Mouse (Mus musculus): Measurements from ENCODE around the gene C1galt1c1. TPM values are rescaled to one million over a fixed set of nuclear protein-coding genes. Genes with fewer than 3 reads are reported as not detected.

The C1galt1c1 gene
- 89.1 TPM for polyA plus RNA-seq (2014; fragmentation: Illumina TruSeq; extraction: RNeasy Lipid Tissue Mini Kit (QIAGEN cat#74804))

DNA sequence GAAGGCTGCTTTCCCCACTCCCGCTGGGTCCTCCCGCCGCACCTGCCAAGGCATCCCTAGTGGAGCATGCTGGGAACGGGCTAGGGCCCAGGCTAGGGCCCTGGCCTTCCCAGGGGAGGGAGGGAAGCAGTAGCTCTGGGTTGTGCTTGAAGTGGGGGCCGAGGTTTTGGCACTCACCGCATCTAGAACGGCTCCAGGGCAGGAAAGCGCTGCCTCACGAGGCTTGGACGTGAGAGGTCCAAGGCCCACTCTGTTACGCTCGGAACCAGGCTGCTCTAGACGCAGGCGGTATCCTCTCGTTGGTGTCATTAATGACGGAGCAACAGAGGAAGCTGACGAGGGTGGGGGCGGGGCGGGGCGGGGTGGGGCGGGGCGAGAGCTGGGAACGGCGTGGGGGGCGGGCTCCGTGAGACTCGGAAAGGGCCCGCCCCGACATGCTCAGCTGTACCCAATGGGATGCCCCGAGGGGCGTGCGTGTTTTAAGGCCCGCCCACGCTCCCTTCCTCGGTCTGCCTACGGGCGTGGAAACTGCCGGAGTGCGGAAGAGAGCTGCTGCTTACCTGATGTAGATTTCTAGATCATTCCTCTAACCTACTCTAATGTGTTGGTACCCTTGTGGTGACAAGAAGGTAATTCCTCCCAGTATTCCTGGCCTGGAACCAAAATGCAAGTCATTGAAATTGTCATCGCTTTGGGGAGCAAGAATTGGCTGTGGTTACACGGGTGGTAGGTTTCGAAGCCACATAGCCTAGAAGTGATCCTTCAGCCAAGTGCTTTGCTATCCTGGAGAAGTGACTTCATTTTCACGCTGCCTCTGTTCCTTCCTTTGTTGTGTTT lies at the start of gene C1galt1c1:
C1galt1c1 (minus strand) TSS at position 287 of the 837 bp plus-strand sequence.

DNA sequence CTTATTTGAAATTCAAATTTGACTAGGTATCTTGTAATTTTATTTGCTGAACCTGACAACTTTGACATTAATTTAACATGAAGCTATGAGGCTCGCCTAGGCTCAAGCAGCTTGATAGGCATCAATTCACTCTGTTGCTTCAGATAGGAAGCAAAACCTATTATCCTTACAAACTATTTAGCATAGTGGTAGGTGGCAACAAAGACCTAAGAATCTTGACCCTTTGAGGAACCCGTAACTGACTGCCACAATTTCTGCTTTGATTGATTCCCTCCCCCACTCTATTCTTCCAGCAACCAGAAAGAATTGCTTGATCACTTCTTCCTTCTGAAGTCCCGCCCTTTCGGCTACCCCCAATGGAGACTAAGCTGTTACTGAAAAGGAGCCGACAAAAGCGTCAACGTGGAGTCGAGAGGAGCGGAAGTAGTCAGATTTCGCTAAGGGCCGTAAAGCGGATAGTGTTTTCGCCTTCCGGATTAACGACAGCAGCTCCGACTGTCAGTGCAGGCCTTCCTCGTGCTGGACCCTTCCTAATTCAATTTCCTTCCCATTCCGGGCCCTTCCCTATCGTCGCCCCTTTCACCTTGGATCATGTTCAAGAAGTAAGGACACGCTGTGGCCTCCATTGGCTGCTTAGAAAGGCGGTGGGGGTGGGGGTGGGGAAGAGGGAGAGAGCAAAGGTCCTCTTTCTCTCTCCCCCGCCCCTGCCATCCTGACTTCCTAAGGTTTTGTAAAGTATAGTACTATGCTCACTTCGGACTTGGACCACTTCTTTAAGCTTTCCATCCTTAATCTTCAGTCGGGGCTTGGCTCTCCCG lies 34.5 kb downstream of the C1galt1c1 start, which contains the start of gene Mcts1:
Mcts1 (plus strand) TSS at position 402 of the 818 bp plus-strand sequence.

Other genes starting within 250 kb of the C1galt1c1 start
- 992 TPM for gene Lamp2, start 178.6 kb downstream of the C1galt1c1 start, polyA plus RNA-seq (2014; fragmentation: Illumina TruSeq; extraction: RNeasy Lipid Tissue Mini Kit (QIAGEN cat#74804))
- 286 TPM for gene Cul4b, start 58.9 kb downstream of the C1galt1c1 start, polyA plus RNA-seq (2014; fragmentation: Illumina TruSeq; extraction: RNeasy Lipid Tissue Mini Kit (QIAGEN cat#74804))
- 203 TPM for gene Mcts1, start 34.5 kb downstream of the C1galt1c1 start, polyA plus RNA-seq (2014; fragmentation: Illumina TruSeq; extraction: RNeasy Lipid Tissue Mini Kit (QIAGEN cat#74804))
- not detected for gene 6030498E09Rik, start 137.6 kb upstream of the C1galt1c1 start, polyA plus RNA-seq (2014; fragmentation: Illumina TruSeq; extraction: RNeasy Lipid Tissue Mini Kit (QIAGEN cat#74804))